Mouse (Mus musculus): ENCODE results near the gene Pkdcc. TPM values are rescaled to one million over a fixed set of nuclear protein-coding genes. Genes with fewer than 3 reads are reported as not detected.

Gene Pkdcc
- polyA plus RNA-seq (2012; rRNA removed), result 9.0 and 11.6 TPM in 2 replicates

DNA sequence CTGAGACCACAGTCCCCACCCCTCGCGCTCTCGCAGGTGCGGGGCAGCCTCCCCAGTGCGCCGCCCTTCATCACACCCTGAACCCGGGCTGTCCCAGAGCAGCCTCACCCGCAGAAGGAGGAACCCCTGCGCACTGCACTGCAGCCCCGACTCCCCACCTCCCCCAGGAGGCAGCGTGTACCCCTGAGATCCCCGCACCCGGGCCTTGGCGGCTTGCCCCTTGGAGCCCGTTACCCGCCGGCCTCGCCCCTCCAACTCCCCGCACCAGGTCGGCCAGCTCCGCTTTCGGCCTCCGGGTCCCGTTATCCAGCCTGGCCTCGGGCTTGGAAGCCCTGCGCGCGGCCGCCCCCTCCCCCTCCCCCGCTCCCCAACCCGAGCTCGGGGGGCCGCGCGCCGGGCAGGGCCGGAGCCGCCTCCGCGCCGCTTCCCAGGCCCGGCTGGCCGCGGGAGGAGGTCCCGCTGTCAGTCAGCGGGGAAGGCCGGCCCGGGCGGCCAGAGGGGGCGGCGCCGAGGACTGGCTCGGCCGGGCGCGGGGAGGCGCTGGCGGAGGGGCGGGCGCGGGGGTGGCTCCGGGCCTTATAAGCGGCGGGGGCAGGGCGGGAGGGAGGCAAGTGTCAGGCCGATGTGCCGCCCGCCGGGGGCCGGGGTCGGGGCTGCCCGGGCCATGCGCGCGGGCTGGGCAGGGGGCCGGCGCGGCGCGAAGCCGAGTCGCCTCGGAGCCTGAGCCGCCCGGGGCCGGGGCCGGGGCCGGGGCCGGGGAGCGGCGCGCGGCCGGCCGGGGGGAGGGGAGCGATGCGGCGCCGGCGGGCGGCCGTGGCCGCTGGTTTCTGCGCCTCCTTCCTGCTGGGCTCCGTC is at the start of gene Pkdcc:
Gene Pkdcc (plus strand): TSS at position 619 of the 855 bp plus-strand sequence.
- peak; percentile 49 to 66 for DNase-seq
- Histone ChIP-seq H3K4me1 (ENCODE audit: control insufficient read depth, insufficient read depth, low read length) (no peaks in the 10 kb centered on the region), H3K4me3 (replicated peaks; ENCODE audit: insufficient read depth, low read depth, low read length) (peak within 1 kb of the TSS; percentile 59), H3K27ac (ENCODE audit: insufficient read depth, low read length) (no peak within 1 kb of the TSS), H3K27me3 (ENCODE audit: control insufficient read depth, insufficient read depth, low read length) (peaks cover 4% of the 10 kb centered on the region; the same call in 1 of the 2 replicates)
- 2% methylated on average over 77 of the region's 105 CpGs for WGBS
- TF ChIP-seq CTCF (IDR thresholded peaks at IDR 0.05; ENCODE audit: borderline replicate concordance, insufficient read depth, low read depth, low read length), result no peak
- no peak for TF ChIP-seq POLR2A (IDR thresholded peaks at IDR 0.05; ENCODE audit: borderline replicate concordance, insufficient read depth, low read length)

DNA sequence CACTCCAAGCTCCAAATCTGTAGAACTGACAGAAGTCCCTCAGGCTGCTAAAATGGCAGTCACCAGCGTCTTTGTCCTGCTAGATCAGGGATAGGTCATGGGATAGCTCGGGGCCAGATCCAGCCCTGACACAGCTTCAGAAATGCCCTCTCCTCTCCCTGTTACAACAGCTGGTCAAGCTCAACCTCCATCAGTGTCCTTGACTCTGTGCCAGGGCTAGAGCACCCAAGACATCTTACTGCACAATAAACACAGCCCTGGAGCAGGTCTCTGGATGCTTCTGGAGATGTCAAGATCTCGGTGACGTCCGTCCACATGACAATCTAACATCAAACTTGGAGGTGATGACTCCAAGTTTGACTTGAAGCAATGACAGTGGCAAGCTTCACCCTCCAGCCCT is 48.9 kb upstream of the Pkdcc start:
- no peak for DNase-seq
- Histone ChIP-seq H3K27ac (ENCODE audit: insufficient read depth, low read length) (no peak overlapping the region), H3K4me3 (replicated peaks; ENCODE audit: insufficient read depth, low read depth, low read length) (no peak overlapping the region), H3K4me1 (ENCODE audit: control insufficient read depth, insufficient read depth, low read length) (no peaks in the 10 kb centered on the region), H3K27me3 (ENCODE audit: control insufficient read depth, insufficient read depth, low read length) (no peaks in the 10 kb centered on the region)
- WGBS, result 74% methylated on average over 5 of the region's 5 CpGs
- TF ChIP-seq POLR2A (IDR thresholded peaks at IDR 0.05; ENCODE audit: borderline replicate concordance, insufficient read depth, low read length), result no peak
- no peak for TF ChIP-seq CTCF (IDR thresholded peaks at IDR 0.05; ENCODE audit: borderline replicate concordance, insufficient read depth, low read depth, low read length)

GRCm38 (mm10) chr17:83176146-83176545 is 38.9 kb upstream of the Pkdcc start:
- DNase-seq, result no peak
- Histone ChIP-seq H3K27ac (ENCODE audit: insufficient read depth, low read length) (no peak overlapping the region), H3K4me3 (replicated peaks; ENCODE audit: insufficient read depth, low read depth, low read length) (no peak overlapping the region), H3K27me3 (ENCODE audit: control insufficient read depth, insufficient read depth, low read length) (no peaks in the 10 kb centered on the region), H3K4me1 (ENCODE audit: control insufficient read depth, insufficient read depth, low read length) (no peaks in the 10 kb centered on the region)
- 84% methylated on average over 4 of the region's 4 CpGs for WGBS
- TF ChIP-seq CTCF (IDR thresholded peaks at IDR 0.05; ENCODE audit: borderline replicate concordance, insufficient read depth, low read depth, low read length), result no peak
- no peak for TF ChIP-seq POLR2A (IDR thresholded peaks at IDR 0.05; ENCODE audit: borderline replicate concordance, insufficient read depth, low read length)

GRCm38 (mm10) chr17:83178483-83179150 is 36.5 kb upstream of the Pkdcc start:
- H3K27ac ChIP-seq (ENCODE audit: insufficient read depth, low read length), result no peak overlapping the region

GRCm38 (mm10) chr17:83179151-83179531 is 36.0 kb upstream of the Pkdcc start:
- no peaks in the 10 kb centered on the region for H3K27me3 ChIP-seq (ENCODE audit: control insufficient read depth, insufficient read depth, low read length)
- no peaks in the 10 kb centered on the region for H3K4me1 ChIP-seq (ENCODE audit: control insufficient read depth, insufficient read depth, low read length)
- H3K4me3 ChIP-seq (replicated peaks; ENCODE audit: insufficient read depth, low read depth, low read length), result no peak overlapping the region
- no peak for DNase-seq
- WGBS, result 81% methylated on average over 6 of the region's 6 CpGs
- TF ChIP-seq CTCF (IDR thresholded peaks at IDR 0.05; ENCODE audit: borderline replicate concordance, insufficient read depth, low read depth, low read length), result no peak
- TF ChIP-seq POLR2A (IDR thresholded peaks at IDR 0.05; ENCODE audit: borderline replicate concordance, insufficient read depth, low read length), result no peak
- no peak overlapping the region for H3K27ac ChIP-seq (ENCODE audit: insufficient read depth, low read length)

More at GRCm38 (mm10) chr17:83178483-83179150, 36.5 kb upstream of the Pkdcc start:
- no peak for DNase-seq
- no peak overlapping the region for H3K4me3 ChIP-seq (replicated peaks; ENCODE audit: insufficient read depth, low read depth, low read length)
- H3K4me1 ChIP-seq (ENCODE audit: control insufficient read depth, insufficient read depth, low read length), result no peaks in the 10 kb centered on the region
- no peak for TF ChIP-seq CTCF (IDR thresholded peaks at IDR 0.05; ENCODE audit: borderline replicate concordance, insufficient read depth, low read depth, low read length)
- TF ChIP-seq POLR2A (IDR thresholded peaks at IDR 0.05; ENCODE audit: borderline replicate concordance, insufficient read depth, low read length), result no peak
- 52% methylated on average over 9 of the region's 9 CpGs for WGBS
- no peaks in the 10 kb centered on the region for H3K27me3 ChIP-seq (ENCODE audit: control insufficient read depth, insufficient read depth, low read length)

- Histone ChIP-seq H3K4me1 (ENCODE audit: control insufficient read depth, insufficient read depth, low read length) (no peaks in the 10 kb centered on the region), H3K27ac (ENCODE audit: insufficient read depth, low read length) (no peak overlapping the region), H3K4me3 (replicated peaks; ENCODE audit: insufficient read depth, low read depth, low read length) (no peak overlapping the region), H3K27me3 (ENCODE audit: control insufficient read depth, insufficient read depth, low read length) (no peaks in the 10 kb centered on the region)
- TF ChIP-seq CTCF (IDR thresholded peaks at IDR 0.05; ENCODE audit: borderline replicate concordance, insufficient read depth, low read depth, low read length) (no peak), POLR2A (IDR thresholded peaks at IDR 0.05; ENCODE audit: borderline replicate concordance, insufficient read depth, low read length) (no peak)
- WGBS, result 96% methylated on average over 4 of the region's 4 CpGs
- no peak for DNase-seq
Observed at GRCm38 (mm10) chr17:83179569-83179968, 35.5 kb upstream of the Pkdcc start.

DNA sequence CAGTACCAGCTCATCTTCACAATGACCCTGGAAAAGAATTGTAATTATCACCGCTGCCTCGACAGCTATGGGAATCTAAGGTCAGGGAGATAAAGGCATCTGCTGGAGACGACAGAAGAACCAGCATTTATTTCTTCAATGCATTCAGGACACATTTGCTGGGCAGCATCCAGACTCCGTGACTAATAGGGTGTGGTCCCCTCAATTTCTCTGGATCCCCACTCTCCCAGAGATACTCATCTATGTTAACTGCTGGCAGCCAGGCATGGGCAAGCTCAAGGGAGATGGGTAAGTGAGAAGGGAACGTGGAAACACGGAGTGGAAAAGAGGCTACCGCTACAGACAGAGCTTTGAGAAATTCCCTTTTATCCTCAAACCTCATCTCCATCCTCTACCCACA is 34.0 kb upstream of the Pkdcc start:
- Histone ChIP-seq H3K27ac (ENCODE audit: insufficient read depth, low read length) (no peak overlapping the region), H3K4me3 (replicated peaks; ENCODE audit: insufficient read depth, low read depth, low read length) (no peak overlapping the region), H3K27me3 (ENCODE audit: control insufficient read depth, insufficient read depth, low read length) (no peaks in the 10 kb centered on the region), H3K4me1 (ENCODE audit: control insufficient read depth, insufficient read depth, low read length) (no peaks in the 10 kb centered on the region)
- WGBS, result 74% methylated on average over 7 of the region's 7 CpGs
- no peak for DNase-seq
- TF ChIP-seq POLR2A (IDR thresholded peaks at IDR 0.05; ENCODE audit: borderline replicate concordance, insufficient read depth, low read length) (no peak), CTCF (IDR thresholded peaks at IDR 0.05; ENCODE audit: borderline replicate concordance, insufficient read depth, low read depth, low read length) (no peak)

Measured in cerebellum, adult 2 months (tissue).